Comparison of ENCODE assay signal across 20 mouse cellular contexts in genomic region chr5:104328317-104328850, GRCm38 (mm10). TPM values are rescaled to one million over a fixed set of nuclear protein-coding genes. Genes with fewer than 3 reads are reported as not detected.
DNase-seq lines count a peak whose midpoint lies in the region; ATAC-seq lines count a peak whose summit lies in the region.
"Had no signal": no experiment of that assay in that cellular context is flagged by ENCODE, and none has a peak within 500 bp of the region (broad histone marks: within the 10 kb centered on the region; RNA-seq: fewer than 3 reads in every experiment).

No protein-coding gene starts in this region.

- H3K4me1 ChIP-seq in heart, embryonic 12.5 days (replicated peaks): no peaks in the 10 kb centered on the region
- no peaks in the 10 kb centered on the region for H3K4me1 ChIP-seq in limb, embryonic 12.5 days (replicated peaks)
- 0 out of 2 replicates have a peak, but pooled peaks cover 3% of the 10 kb centered on the region for H3K4me1 ChIP-seq in limb, embryonic 10.5 days
- no peaks in the 10 kb centered on the region for H3K4me1 ChIP-seq in limb, embryonic 15.5 days
- H3K4me1 ChIP-seq: heart, embryonic 10.5 days had no signal

- 68% methylated on average over 4 of the region's 4 CpGs for WGBS in heart, embryonic 12.5 days
- WGBS in limb, embryonic 12.5 days: 81% methylated on average over 4 of the region's 4 CpGs
- WGBS in limb, embryonic 10.5 days: 86% methylated on average over 4 of the region's 4 CpGs
- 71% methylated on average over 4 of the region's 4 CpGs for WGBS in limb, embryonic 15.5 days

- H3K9ac ChIP-seq in heart, embryonic 12.5 days: no peak overlapping the region
- H3K9ac ChIP-seq in limb, embryonic 12.5 days (replicated peaks): 0 out of 2 replicates have a peak overlapping the region, but pooled peaks have one; percentile 12
- no peak overlapping the region for H3K9ac ChIP-seq in limb, embryonic 15.5 days
- H3K9ac ChIP-seq: liver, embryonic 14.5 days had no signal

- H3K36me3 ChIP-seq in heart, embryonic 12.5 days: no peaks in the 10 kb centered on the region
- no peaks in the 10 kb centered on the region for H3K36me3 ChIP-seq in limb, embryonic 12.5 days
- no peaks in the 10 kb centered on the region for H3K36me3 ChIP-seq in limb, embryonic 10.5 days
- no peaks in the 10 kb centered on the region for H3K36me3 ChIP-seq in limb, embryonic 15.5 days
- H3K36me3 ChIP-seq: G1E; heart, embryonic 10.5 days had no signal

- H3K27ac ChIP-seq in heart, embryonic 12.5 days (ENCODE audit: poor library complexity, severe bottlenecking): no peak overlapping the region
- H3K27ac ChIP-seq in limb, embryonic 12.5 days: no peak overlapping the region
- H3K27ac ChIP-seq in limb, embryonic 10.5 days: no peak overlapping the region
- H3K27ac ChIP-seq in limb, embryonic 15.5 days: no peak overlapping the region
- H3K27ac ChIP-seq: heart, embryonic 10.5 days; liver, embryonic 14.5 days had no signal

- H3K27me3 ChIP-seq in heart, embryonic 12.5 days (replicated peaks): 0 out of 2 replicates have a peak, but pooled peaks cover 8% of the 10 kb centered on the region
- peaks cover 9% of the 10 kb centered on the region for H3K27me3 ChIP-seq in limb, embryonic 12.5 days
- no peaks in the 10 kb centered on the region for H3K27me3 ChIP-seq in limb, embryonic 10.5 days (ENCODE audit: low read depth, poor library complexity, severe bottlenecking)
- H3K27me3 ChIP-seq in limb, embryonic 15.5 days: 0 out of 2 replicates have a peak, but pooled peaks cover 3% of the 10 kb centered on the region

- H3K4me2 ChIP-seq in heart, embryonic 12.5 days: no peak overlapping the region
- H3K4me2 ChIP-seq in limb, embryonic 12.5 days: no peak overlapping the region
- H3K4me2 ChIP-seq in limb, embryonic 15.5 days: no peak overlapping the region

- ATAC-seq in heart, embryonic 12.5 days (ENCODE audit: insufficient number of reproducible peaks, low FRiP score): no peak
- ATAC-seq in limb, embryonic 12.5 days (ENCODE audit: insufficient number of reproducible peaks, insufficient read depth, low FRiP score, low TSS enrichment, low read depth): peak; percentile 68; the same call in 1 of the 2 replicates
- ATAC-seq in limb, embryonic 15.5 days (ENCODE audit: insufficient number of reproducible peaks, low FRiP score, low TSS enrichment, low read depth): peak; percentile 40; the same call in 1 of the 2 replicates

- 0 out of 2 replicates have a peak, but pooled peaks cover 3% of the 10 kb centered on the region for H3K9me3 ChIP-seq in heart, embryonic 12.5 days (replicated peaks)
- H3K9me3 ChIP-seq in limb, embryonic 12.5 days: 0 out of 2 replicates have a peak, but pooled peaks cover 5% of the 10 kb centered on the region
- no peaks in the 10 kb centered on the region for H3K9me3 ChIP-seq in limb, embryonic 10.5 days (replicated peaks)
- H3K9me3 ChIP-seq in limb, embryonic 15.5 days: no peaks in the 10 kb centered on the region
- H3K9me3 ChIP-seq: heart, embryonic 10.5 days had no signal

- DNase-seq in heart, adult 11 months: peak; percentile 55
- DNase-seq in limb, embryonic 10.5 days (ENCODE audit: low spot score): no peak
- DNase-seq in Muller cell, postnatal 12 days (ENCODE audit: inconsistent ontology term): peak; percentile 12
- no peak for DNase-seq in ovary, postnatal 14 days (ENCODE audit: low spot score)
- DNase-seq: adrenal gland, adult 2 months; cerebellum, adult 11 months; gastrocnemius, postnatal 25 days; kidney, adult 11 months; layer of hippocampus, postnatal 36 days; left cerebral cortex, postnatal 4 days; lung, postnatal 36 days; right cerebral cortex, postnatal 14 days had no signal

- no peak overlapping the region for H3K4me3 ChIP-seq in heart, embryonic 12.5 days
- no peak overlapping the region for H3K4me3 ChIP-seq in limb, embryonic 12.5 days (replicated peaks)
- H3K4me3 ChIP-seq in limb, embryonic 10.5 days: no peak overlapping the region
- no peak overlapping the region for H3K4me3 ChIP-seq in limb, embryonic 15.5 days
- H3K4me3 ChIP-seq: heart, embryonic 10.5 days had no signal

RNA-seq across cellular contexts. Expression of gene Mepe, which starts 3.3 kb away (rescaled TPM):
- polyA plus RNA-seq in heart, embryonic 12.5 days (2016; fragmentation: Nextera tagmentation; extraction: Ambion mirVana): not detected in 2 replicates
- polyA plus RNA-seq in limb, embryonic 12.5 days (2016; fragmentation: Nextera tagmentation; extraction: Ambion mirVana): not detected in 2 replicates
- not detected in 2 replicates for polyA plus RNA-seq in limb, embryonic 10.5 days (2016; fragmentation: Nextera tagmentation; extraction: Ambion mirVana)
- polyA plus RNA-seq in limb, embryonic 15.5 days (2015; fragmentation: Nextera tagmentation; extraction: Ambion mirVana): 0.12 and 0.16 TPM in 2 replicates
- polyA plus RNA-seq: adrenal gland, adult 2 months; G1E; heart, embryonic 10.5 days; liver, embryonic 14.5 days; testis, adult 2 months; urinary bladder, adult 2 months had no signal

RNA-seq across cellular contexts. Expression of gene Ibsp, which starts 29.4 kb away (rescaled TPM):
- not detected in 2 replicates for polyA plus RNA-seq in heart, embryonic 12.5 days (2016; fragmentation: Nextera tagmentation; extraction: Ambion mirVana)
- 0.86 TPM in 1 of 2 replicates, not detected in the other for polyA plus RNA-seq in limb, embryonic 12.5 days (2016; fragmentation: Nextera tagmentation; extraction: Ambion mirVana)
- not detected in 2 replicates for polyA plus RNA-seq in limb, embryonic 10.5 days (2016; fragmentation: Nextera tagmentation; extraction: Ambion mirVana)
- polyA plus RNA-seq in limb, embryonic 15.5 days (2015; fragmentation: Nextera tagmentation; extraction: Ambion mirVana): 275 and 459 TPM in 2 replicates
- polyA plus RNA-seq: adrenal gland, adult 2 months; G1E; heart, embryonic 10.5 days had no signal

Comparison
In these comparisons a context has a peak if more than half of its experiments do, and no peak if none do; other contexts are left out.
1. RNA of gene Ibsp, which starts 29.4 kb away (polyA plus RNA-seq): 275 to 459 TPM in limb, embryonic 15.5 days; not detected in limb, embryonic 10.5 days, not detected in heart, embryonic 12.5 days and 0.86 TPM in limb, embryonic 12.5 days; every median in the first group is over 100 times any median in the second.
2. DNase-seq: peak in heart, adult 11 months (single experiment) and Muller cell, postnatal 12 days (single experiment); none in limb, embryonic 10.5 days (single experiment) and ovary, postnatal 14 days (single experiment).